Mouse (Mus musculus): ENCODE measurements around the gene Tgfbr1.
A peak's percentile ranks its signal among the peaks of the same experiment; 100 is the strongest.

DNA sequence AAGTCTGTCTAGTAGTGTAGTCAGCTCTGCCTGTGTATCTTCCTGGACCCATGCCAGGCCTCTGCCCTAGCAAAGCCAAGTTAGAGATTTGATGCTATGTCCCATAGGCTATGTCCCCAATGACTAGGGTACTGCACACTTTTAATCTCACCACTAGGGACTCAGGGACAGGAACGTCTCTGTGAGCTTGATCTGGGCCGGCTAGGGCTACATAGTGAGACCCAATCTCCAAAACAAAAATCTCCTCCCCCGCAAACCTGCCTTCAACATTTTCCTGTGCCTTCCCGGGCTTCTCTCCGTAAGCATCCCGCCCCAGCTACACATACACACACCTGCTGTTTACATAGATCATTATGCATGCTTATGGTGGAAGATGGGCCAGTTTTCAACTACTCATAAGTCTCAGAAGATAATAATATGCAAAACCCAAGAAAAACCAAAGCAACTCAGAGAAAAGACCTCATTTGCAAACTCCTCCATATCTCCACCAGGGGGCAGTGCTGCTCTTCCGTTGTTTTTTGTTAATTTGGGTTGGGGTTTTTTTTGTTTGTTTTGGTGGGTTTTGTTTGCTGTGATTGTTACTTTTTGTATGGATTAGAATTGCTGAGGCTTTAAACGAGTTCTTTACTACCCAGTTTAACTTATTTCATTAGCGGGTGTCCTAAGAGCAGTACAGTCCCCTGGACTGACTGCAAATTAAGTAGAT lies 66.4 kb downstream of the Tgfbr1 start:
- TF ChIP-seq ZNF384 (IDR thresholded peaks at IDR 0.05; ENCODE audit: low read depth, low read length): no peak
- no peak for TF ChIP-seq MAFK (IDR thresholded peaks at IDR 0.05; ENCODE audit: insufficient read depth, low read depth, low read length)
- peak; percentile 60; the same call in 1 of the 2 replicates for TF ChIP-seq ZC3H11A (IDR thresholded peaks at IDR 0.05; ENCODE audit: borderline replicate concordance, low read depth, low read length)
- TF ChIP-seq HCFC1 (IDR thresholded peaks at IDR 0.05; ENCODE audit: borderline replicate concordance, insufficient read depth, low read length): no peak
